Mouse (Mus musculus) lung, adult 2 months (tissue): ENCODE results near the gene Gfod1.

Source experiments
- CTCF ChIP-seq: fragments of 200-500 bp; IDR thresholded peaks from 2 replicates; pipeline ENCODE4 v1.5.1; 2011; ENCODE audit warnings: mild to moderate bottlenecking, low read length, control low read depth; ENCODE audit not compliant: insufficient read depth
- POLR2A ChIP-seq: fragments of 200-500 bp; IDR thresholded peaks from 2 replicates; pipeline ENCODE4 v1.6.1; 2011; ENCODE audit warnings: low read depth, mild to moderate bottlenecking, control low read depth, low read length, borderline replicate concordance; ENCODE audit errors: extremely low read depth

GRCm38 (mm10) chr13:43350489-43351169, 46.7 kb upstream of the Gfod1 start:
- TF ChIP-seq POLR2A (peak; percentile 44; the same call in 1 of the 2 replicates), CTCF (no peak)
